ENCODE assay signal across 10 mouse cellular contexts in genomic region chr10:127694636-127695035, GRCm38 (mm10). TPM values are rescaled to one million over a fixed set of nuclear protein-coding genes. Genes with fewer than 3 reads are reported as not detected.
DNase-seq lines count a peak whose midpoint lies in the region; ATAC-seq and TF ChIP-seq lines count a peak whose summit lies in the region.
"Had no signal": no experiment of that assay in that cellular context is flagged by ENCODE, and none has a peak within 500 bp of the region (broad histone marks: within the 10 kb centered on the region; RNA-seq: fewer than 3 reads in every experiment).

No protein-coding gene starts in this region.

- no peak overlapping the region for H3K4me2 ChIP-seq in liver, embryonic 16.5 days (ENCODE audit: low read depth, low read length)
- H3K4me2 ChIP-seq: embryonic facial prominence, embryonic 13.5 days; limb, embryonic 12.5 days had no signal

- no peak overlapping the region for H3K9ac ChIP-seq in liver, embryonic 16.5 days (ENCODE audit: low read depth, low read length)
- H3K9ac ChIP-seq: embryonic facial prominence, embryonic 13.5 days; limb, embryonic 12.5 days had no signal

- 38% methylated on average over 2 of the region's 2 CpGs for WGBS in liver, embryonic 16.5 days (ENCODE audit: insufficient replicate concordance)

- no peaks in the 10 kb centered on the region for H3K27me3 ChIP-seq in liver, embryonic 16.5 days (ENCODE audit: control insufficient read depth, insufficient read depth, low read depth, low read length)
- H3K27me3 ChIP-seq: embryonic facial prominence, embryonic 13.5 days; limb, embryonic 12.5 days had no signal

- no peak for DNase-seq in left cerebral cortex, adult 2 months (ENCODE audit: extremely low spot score in 1 of 2, low spot score in 2 of 2)
- no peak for DNase-seq in left cerebral cortex, adult 11 months (ENCODE audit: low spot score)
- DNase-seq in ES-CJ7 (ENCODE audit: low read depth, low spot score), result peak; percentile 38
- DNase-seq in c-Kit-positive CD71-negative TER-119-negative erythroid progenitor cells, embryonic 14.5 days (ENCODE audit: low read depth), result peak; percentile 20
- no peak for DNase-seq in spleen, adult 12 weeks (ENCODE audit: low spot score)
- DNase-seq in gastrocnemius, postnatal 25 days, result no peak

- no peaks in the 10 kb centered on the region for H3K9me3 ChIP-seq in liver, embryonic 16.5 days (replicated peaks; ENCODE audit: control insufficient read depth, low read length)
- H3K9me3 ChIP-seq: embryonic facial prominence, embryonic 13.5 days; limb, embryonic 12.5 days had no signal

- TF ChIP-seq CTCF in left cerebral cortex, adult 2 months (IDR thresholded peaks at IDR 0.05), result peak; percentile 88

- no peak overlapping the region for H3K4me3 ChIP-seq in left cerebral cortex, adult 2 months
- H3K4me3 ChIP-seq in liver, embryonic 16.5 days (ENCODE audit: low read depth, low read length), result no peak overlapping the region
- H3K4me3 ChIP-seq: embryonic facial prominence, embryonic 13.5 days; limb, embryonic 12.5 days had no signal

- peaks cover 17% of the 10 kb centered on the region for H3K36me3 ChIP-seq in liver, embryonic 16.5 days (ENCODE audit: control insufficient read depth, insufficient read depth)

- ATAC-seq in liver, embryonic 16.5 days (ENCODE audit: low read depth), result peak; percentile 30; the same call in 1 of the 2 replicates
- ATAC-seq in frontal cortex, adult (ENCODE audit: low TSS enrichment), result no peak; the same call in 1 of the 2 replicates

- intact Hi-C loops in left cerebral cortex, adult 2 months (cut with DNase I), result loop anchor here (2.0 to 5.0 kb wide), 3 partner anchors 40 to 313 kb away; partner anchors contain the start of gene Hsd17b6

- no peak overlapping the region for H3K27ac ChIP-seq in left cerebral cortex, adult 2 months
- no peak overlapping the region for H3K27ac ChIP-seq in liver, embryonic 16.5 days (ENCODE audit: low read length)
- H3K27ac ChIP-seq: embryonic facial prominence, embryonic 13.5 days; limb, embryonic 12.5 days had no signal

- peaks cover 4% of the 10 kb centered on the region for H3K4me1 ChIP-seq in liver, embryonic 16.5 days (ENCODE audit: control insufficient read depth, low read depth, low read length)
- H3K4me1 ChIP-seq: embryonic facial prominence, embryonic 13.5 days; limb, embryonic 12.5 days had no signal

RNA-seq across cellular contexts. Expression of gene Myo1a, which starts 10.3 kb away (rescaled TPM):
- total RNA-seq in left cerebral cortex, adult 2 months (2021), result 1 to 10 TPM; 1.2 to 1.4 TPM
- 0.11 and 0.55 TPM in 2 replicates for polyA plus RNA-seq in liver, embryonic 16.5 days (2015; fragmentation: Nextera tagmentation; extraction: Ambion mirVana)
- total RNA-seq in gastrocnemius, postnatal 25 days (2021), result under 1 TPM; 0.10 to 0.21 TPM

RNA-seq across cellular contexts. Expression of gene Nab2, which starts 26.3 kb away (rescaled TPM):
- 10 to 100 TPM; 44.9 to 67.4 TPM for total RNA-seq in left cerebral cortex, adult 2 months (2021)
- 3.0 and 3.9 TPM in 2 replicates for polyA plus RNA-seq in liver, embryonic 16.5 days (2015; fragmentation: Nextera tagmentation; extraction: Ambion mirVana)
- total RNA-seq in gastrocnemius, postnatal 25 days (2021), result 1 to 10 TPM; 2.5 to 4.7 TPM

RNA-seq across cellular contexts. Expression of gene Nemp1, which starts 27.9 kb away (rescaled TPM):
- total RNA-seq in left cerebral cortex, adult 2 months (2021), result 1 to 10 TPM; 4.1 to 4.7 TPM
- 6.7 and 7.1 TPM in 2 replicates for polyA plus RNA-seq in liver, embryonic 16.5 days (2015; fragmentation: Nextera tagmentation; extraction: Ambion mirVana)
- 1 to 10 TPM; 1.7 to 2.5 TPM for total RNA-seq in gastrocnemius, postnatal 25 days (2021)

RNA-seq across cellular contexts. Expression of gene Tac2, which starts 29.6 kb away (rescaled TPM):
- 10 to 100 TPM; 13.9 to 14.9 TPM for total RNA-seq in left cerebral cortex, adult 2 months (2021)
- polyA plus RNA-seq in liver, embryonic 16.5 days (2015; fragmentation: Nextera tagmentation; extraction: Ambion mirVana), result 11.3 and 13.1 TPM in 2 replicates
- total RNA-seq in gastrocnemius, postnatal 25 days (2021), result not detected

RNA-seq across cellular contexts. Expression of gene Zbtb39, which starts 44.7 kb away (rescaled TPM):
- total RNA-seq in left cerebral cortex, adult 2 months (2021), result 10 to 100 TPM in 1 of 2 experiments, 1 to 10 TPM in 1; 9.8 to 10.3 TPM
- 0.69 and 0.70 TPM in 2 replicates for polyA plus RNA-seq in liver, embryonic 16.5 days (2015; fragmentation: Nextera tagmentation; extraction: Ambion mirVana)
- 1 to 10 TPM; 4.8 to 5.3 TPM for total RNA-seq in gastrocnemius, postnatal 25 days (2021)

Comparison
In these comparisons a context has a peak if more than half of its experiments do, and no peak if none do; other contexts are left out.
1. DNase-seq: peak in ES-CJ7 (single experiment) and c-Kit-positive CD71-negative TER-119-negative erythroid progenitor cells, embryonic 14.5 days (single experiment); none in left cerebral cortex, adult 2 months (0 of 2), left cerebral cortex, adult 11 months (single experiment), spleen, adult 12 weeks (single experiment) and gastrocnemius, postnatal 25 days (single experiment).
2. RNA of gene Nab2, which starts 26.3 kb away (total RNA-seq): 44.9 to 67.4 TPM in left cerebral cortex, adult 2 months; 2.5 to 4.7 TPM in gastrocnemius, postnatal 25 days; every median in the first group is over 4 times any median in the second.